Mouse (Mus musculus) naive thymus-derived CD4-positive, alpha-beta T cell, adult 5 months (primary cell): Measurements from ENCODE around the gene Slc3a2. TPM values are rescaled to one million over a fixed set of nuclear protein-coding genes. Genes with fewer than 3 reads are reported as not detected.

Experiments used
- polyA plus RNA-seq: library from polyadenylated mRNA; unstranded; fragments of 100-300 nt; shearing (Covaris generic); gene quantifications from one replicate; pipeline ENCODE4 v1.2.1, GENCODE M21; 2017

Gene Slc3a2
- 240 TPM for polyA plus RNA-seq

DNA sequence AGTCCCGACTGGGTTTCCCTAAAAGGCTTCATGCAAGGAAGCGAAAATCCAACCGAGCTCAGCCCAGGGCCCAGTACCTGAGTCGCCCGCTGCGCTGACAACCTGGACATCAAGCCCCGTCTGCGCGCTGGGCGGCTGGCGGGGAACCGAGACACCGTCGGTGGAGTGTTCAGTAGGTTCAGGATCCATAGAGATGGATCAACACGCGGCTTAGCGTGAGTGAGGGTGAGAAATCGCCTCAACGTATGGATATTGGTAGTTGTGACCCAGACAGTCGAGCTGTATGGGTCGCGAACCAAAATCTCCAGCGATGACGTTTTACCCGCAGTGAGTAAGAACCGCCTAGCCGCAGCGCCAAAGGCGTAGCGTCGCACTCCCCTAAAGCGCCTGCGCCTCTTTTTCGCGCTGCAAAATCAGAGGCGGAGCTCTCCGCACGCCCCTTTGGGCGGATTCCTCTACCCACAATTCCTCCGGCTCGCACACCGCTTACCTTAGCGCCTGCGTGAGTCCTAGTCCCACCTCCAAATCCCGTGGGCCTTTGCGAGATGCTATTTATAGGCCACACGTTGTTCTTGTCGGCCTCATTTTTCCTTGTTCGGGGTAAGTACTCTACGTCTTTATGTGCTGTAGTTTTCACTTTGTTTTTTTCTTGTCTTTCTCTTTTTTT is at the start of gene Slc3a2:
Gene Slc3a2 (minus strand): TSS at position 463 of the 667 bp plus-strand sequence.

DNA sequence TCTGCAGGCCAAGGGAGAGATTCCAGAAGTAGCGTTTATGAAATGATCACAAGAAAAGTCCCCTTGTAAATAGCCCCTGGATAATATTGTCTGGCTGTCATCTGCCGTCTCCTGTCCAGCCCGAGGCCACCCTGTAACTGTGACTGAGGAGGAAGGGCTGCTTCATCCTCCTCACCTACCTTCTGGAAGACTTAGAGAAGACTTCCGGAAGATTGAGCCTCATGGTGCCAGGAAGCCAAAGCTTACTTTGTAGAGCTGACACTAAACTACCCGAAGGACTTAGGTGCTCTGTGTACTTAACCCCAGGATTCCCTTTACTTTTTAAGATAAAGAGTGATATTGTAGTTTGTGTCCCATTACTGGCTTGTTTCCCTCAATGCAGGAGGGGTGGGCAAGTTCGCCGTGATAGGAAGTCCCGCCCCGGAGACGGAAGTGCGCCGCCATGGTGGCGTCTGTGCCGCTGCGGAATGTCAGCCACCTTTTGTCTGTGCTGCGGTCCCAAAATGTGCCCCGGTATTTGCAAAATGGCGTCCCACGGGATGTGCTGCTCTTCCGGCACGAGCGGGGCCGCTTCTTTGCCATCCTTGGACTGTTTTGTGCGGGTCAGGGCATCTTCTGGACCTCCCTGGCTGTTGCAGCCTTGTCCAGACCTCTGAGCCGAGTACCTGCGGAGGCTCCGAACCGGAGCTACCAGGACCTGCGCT is 47.5 kb upstream of the Slc3a2 start, which contains the start of gene Tmem223:
Gene Tmem223 (plus strand): TSS at position 430 of the 704 bp plus-strand sequence.

DNA sequence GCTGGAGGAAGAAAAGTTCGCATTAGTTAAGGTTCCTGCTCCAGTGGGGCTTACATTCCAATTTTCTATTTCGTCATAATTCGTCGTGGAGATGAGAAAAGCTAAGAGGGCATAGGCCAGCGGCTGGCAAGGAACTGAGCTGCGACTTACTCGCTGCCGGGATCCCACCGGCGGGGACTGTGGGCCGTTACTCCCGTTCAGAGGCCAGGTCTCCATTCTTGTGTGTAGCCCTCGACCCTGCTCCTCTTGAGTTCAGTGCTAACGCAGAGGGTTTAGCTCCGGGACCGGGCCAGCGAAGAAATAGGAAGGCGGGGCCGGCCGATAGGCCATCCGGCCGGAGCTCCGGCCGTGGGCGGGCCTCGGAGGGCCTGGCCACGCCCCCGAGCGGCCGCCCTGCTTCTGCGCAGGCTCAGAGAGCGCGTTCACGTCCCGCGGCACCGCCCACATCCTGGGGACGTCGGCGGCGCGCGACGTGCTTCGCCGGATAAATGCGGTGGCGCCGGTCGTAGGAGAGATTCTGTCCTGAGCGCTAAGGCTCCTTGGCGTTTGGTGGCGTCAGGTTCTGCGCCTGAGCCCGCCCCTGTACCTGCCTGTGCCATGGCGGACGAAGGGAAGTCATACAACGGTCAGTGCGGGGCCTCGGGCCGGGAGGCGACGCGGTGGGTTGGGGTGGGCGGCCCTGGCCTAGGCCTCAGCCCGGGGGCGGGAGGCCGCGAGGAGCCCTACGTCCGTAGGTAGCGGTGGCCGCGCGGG is 33.6 kb upstream of the Slc3a2 start, which contains the start of gene Nxf1:
Gene Nxf1 (plus strand): TSS at position 439 of the 753 bp plus-strand sequence.

GRCm38 (mm10) chr19:8741243-8741869 is 18.2 kb upstream of the Slc3a2 start, which contains the start of gene Stx5a:
Gene Stx5a, plus strand, starts transcription at chr19:8741413.

DNA sequence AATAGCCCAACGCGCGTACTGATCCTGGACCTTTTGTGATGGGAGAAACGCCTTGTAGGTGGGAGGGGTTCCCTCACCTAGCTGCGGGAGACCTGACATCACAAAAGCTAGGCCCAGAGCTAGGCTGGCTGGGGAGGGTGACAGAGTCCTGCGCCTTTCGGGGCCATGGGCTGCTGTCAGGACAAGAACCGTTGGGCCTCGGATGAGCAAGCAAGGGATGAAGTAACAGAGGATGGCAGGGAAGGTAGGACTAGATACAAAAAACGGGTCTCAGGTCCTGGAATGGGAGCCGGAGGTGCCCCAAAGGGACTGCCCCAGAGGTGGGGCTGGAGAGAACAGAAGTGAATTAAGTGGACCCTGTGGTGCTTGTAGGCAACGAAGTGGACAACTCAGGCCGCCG is 17.4 kb upstream of the Slc3a2 start, which contains the start of gene 1700092M07Rik:
Gene 1700092M07Rik (plus strand): TSS at position 116 of the 400 bp plus-strand sequence.

GRCm38 (mm10) chr19:8735389-8736159 is 12.4 kb upstream of the Slc3a2 start, which contains the start of gene Wdr74:
Gene Wdr74, plus strand, starts transcription at chr19:8735827.

GRCm38 (mm10) chr19:8663360-8663839 is 59.8 kb downstream of the Slc3a2 start, which contains the start of gene Chrm1:
Gene Chrm1, plus strand, starts transcription at chr19:8663789.

Other genes with a start within 250 kb of the Slc3a2 start
- gene Slc22a8, start 132.1 kb downstream of the Slc3a2 start, polyA plus RNA-seq, result 0.10 TPM
- not detected for gene Slc22a6, start 105.3 kb downstream of the Slc3a2 start, polyA plus RNA-seq
- not detected for gene Chrm1, start 59.6 kb downstream of the Slc3a2 start, polyA plus RNA-seq
- gene Wdr74, start 12.5 kb upstream of the Slc3a2 start, polyA plus RNA-seq, result 121 TPM
- 0.87 TPM for gene 1700092M07Rik, start 17.3 kb upstream of the Slc3a2 start, polyA plus RNA-seq
- 294 TPM for gene Stx5a, start 18.0 kb upstream of the Slc3a2 start, polyA plus RNA-seq
- gene Nxf1, start 33.7 kb upstream of the Slc3a2 start, polyA plus RNA-seq, result 453 TPM
- gene Tmem223, start 47.6 kb upstream of the Slc3a2 start, polyA plus RNA-seq, result 38.8 TPM
- 150 TPM for gene Tmem179b, start 51.1 kb upstream of the Slc3a2 start, polyA plus RNA-seq
- 9.4 TPM for gene Taf6l, start 63.0 kb upstream of the Slc3a2 start, polyA plus RNA-seq
- 86.1 TPM for gene Polr2g, start 75.2 kb upstream of the Slc3a2 start, polyA plus RNA-seq
- 0.57 TPM for gene Zbtb3, start 79.2 kb upstream of the Slc3a2 start, polyA plus RNA-seq
- 25.8 TPM for gene Ttc9c, start 96.0 kb upstream of the Slc3a2 start, polyA plus RNA-seq
- gene Hnrnpul2, start 96.6 kb upstream of the Slc3a2 start, polyA plus RNA-seq, result 13.8 TPM
- gene AC129217.1, start 106.4 kb upstream of the Slc3a2 start, polyA plus RNA-seq, result not detected
- 59.1 TPM for gene Bscl2, start 114.1 kb upstream of the Slc3a2 start, polyA plus RNA-seq
- gene Gng3, start 115.8 kb upstream of the Slc3a2 start, polyA plus RNA-seq, result not detected
- not detected for gene Lrrn4cl, start 127.4 kb upstream of the Slc3a2 start, polyA plus RNA-seq
- 149 TPM for gene Ubxn1, start 148.1 kb upstream of the Slc3a2 start, polyA plus RNA-seq
- 44.5 TPM for gene Uqcc3, start 157.6 kb upstream of the Slc3a2 start, polyA plus RNA-seq
- gene Lbhd1, start 160.4 kb upstream of the Slc3a2 start, polyA plus RNA-seq, result 34.3 TPM
- not detected for gene Gm49403, start 160.6 kb upstream of the Slc3a2 start, polyA plus RNA-seq
- gene 1810009A15Rik, start 165.5 kb upstream of the Slc3a2 start, polyA plus RNA-seq, result 22.7 TPM
- not detected for gene Gm49416, start 165.6 kb upstream of the Slc3a2 start, polyA plus RNA-seq
- 35.9 TPM for gene Ints5, start 169.6 kb upstream of the Slc3a2 start, polyA plus RNA-seq
- 100 TPM for gene Ganab, start 174.7 kb upstream of the Slc3a2 start, polyA plus RNA-seq
- 32.9 TPM for gene B3gat3, start 197.0 kb upstream of the Slc3a2 start, polyA plus RNA-seq
- 2.0 TPM for gene Rom1, start 206.0 kb upstream of the Slc3a2 start, polyA plus RNA-seq
- 57.6 TPM for gene Eml3, start 206.2 kb upstream of the Slc3a2 start, polyA plus RNA-seq
- gene Mta2, start 218.5 kb upstream of the Slc3a2 start, polyA plus RNA-seq, result 257 TPM
- 47.6 TPM for gene Tut1, start 230.5 kb upstream of the Slc3a2 start, polyA plus RNA-seq
- 375 TPM for gene Eef1g, start 243.7 kb upstream of the Slc3a2 start, polyA plus RNA-seq